Mouse (Mus musculus): ENCODE measurements around the gene Tmem88.

- TF ChIP-seq POLR2A (IDR thresholded peaks at IDR 0.05; ENCODE audit: insufficient read depth, low read depth, low read length) (no peak), CTCF (IDR thresholded peaks at IDR 0.05) (no peak), EP300 (IDR thresholded peaks at IDR 0.05; ENCODE audit: insufficient read depth, low read depth, low read length) (no peak)
These were observed 34.6 kb upstream of the Tmem88 start for GRCm38 (mm10) chr11:69432640-69432982.
